Mouse (Mus musculus) erythroblast, embryonic 14.5 days (primary cell): ENCODE results near the gene Gclc.

Experiments used
- GATA1 ChIP-seq: IDR thresholded peaks from 2 replicates; pipeline ENCODE4 v1.6.1; 2012; ENCODE audit warnings: low read length, inconsistent platforms, mixed read lengths
- TAL1 ChIP-seq: IDR thresholded peaks from 3 replicates; pipeline ENCODE4 v1.6.1; 2012; ENCODE audit warnings: low read length, inconsistent platforms, mixed read lengths

DNA sequence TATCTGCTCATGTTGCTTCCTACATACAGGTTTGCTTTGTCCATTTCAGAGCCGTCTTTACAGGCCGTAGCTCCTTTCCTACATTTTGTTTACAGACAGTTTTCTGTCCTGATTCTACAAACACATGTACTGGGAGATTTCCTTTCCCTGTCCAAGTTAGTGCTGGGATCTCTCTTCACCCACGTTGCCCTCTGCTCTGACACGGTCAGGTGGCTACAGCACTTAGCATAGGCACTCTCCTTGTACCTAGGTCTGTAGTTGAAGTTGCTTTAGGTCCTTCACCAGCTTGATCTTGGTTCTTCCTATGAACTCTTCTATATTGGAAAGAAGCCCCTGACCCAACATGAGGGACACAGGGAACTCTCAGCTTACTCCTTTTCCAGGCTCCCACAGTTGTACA is 25.4 kb downstream of the Gclc start:
- TF ChIP-seq GATA1 (no peak), TAL1 (no peak)
